ENCODE assay signal across 10 mouse cellular contexts in genomic region chr12:17727676-17728339, GRCm38 (mm10). TPM values are rescaled to one million over a fixed set of nuclear protein-coding genes. Genes with fewer than 3 reads are reported as not detected.
A peak's percentile ranks its signal among the peaks of the same experiment; 100 is the strongest.
DNase-seq lines count a peak whose midpoint lies in the region; ATAC-seq and TF ChIP-seq lines count a peak whose summit lies in the region.
"Had no signal": no experiment of that assay in that cellular context is flagged by ENCODE, and none has a peak within 500 bp of the region (broad histone marks: within the 10 kb centered on the region; RNA-seq: fewer than 3 reads in every experiment).

No protein-coding gene starts in this region.

- H3K27ac ChIP-seq in forebrain, embryonic 12.5 days = 0 out of 2 replicates have a peak overlapping the region, but pooled peaks have one; percentile 19
- H3K27ac ChIP-seq in forebrain, postnatal 0 days (ENCODE audit: low read depth, low read length) = no peak overlapping the region
- H3K27ac ChIP-seq in embryonic facial prominence, embryonic 14.5 days (replicated peaks; ENCODE audit: low read depth, low read length) = peak overlapping the region; percentile 67
- no peak overlapping the region for H3K27ac ChIP-seq in liver, embryonic 16.5 days (ENCODE audit: low read length)
- H3K27ac ChIP-seq: neural tube, embryonic 13.5 days had no signal

- H3K9ac ChIP-seq in forebrain, embryonic 12.5 days = no peak overlapping the region
- H3K9ac ChIP-seq in forebrain, postnatal 0 days = no peak overlapping the region
- peak overlapping the region; percentile 40; the same call in 1 of the 2 replicates for H3K9ac ChIP-seq in embryonic facial prominence, embryonic 14.5 days (ENCODE audit: low read depth, low read length)
- no peak overlapping the region for H3K9ac ChIP-seq in liver, embryonic 16.5 days (ENCODE audit: low read depth, low read length)
- H3K9ac ChIP-seq: neural tube, embryonic 13.5 days had no signal

- H3K27me3 ChIP-seq in forebrain, embryonic 12.5 days = no peaks in the 10 kb centered on the region
- no peaks in the 10 kb centered on the region for H3K27me3 ChIP-seq in forebrain, postnatal 0 days (ENCODE audit: insufficient read depth, low read length)
- H3K27me3 ChIP-seq in embryonic facial prominence, embryonic 14.5 days (replicated peaks; ENCODE audit: control insufficient read depth, insufficient read depth, low read length) = no peaks in the 10 kb centered on the region
- H3K27me3 ChIP-seq in liver, embryonic 16.5 days (ENCODE audit: control insufficient read depth, insufficient read depth, low read depth, low read length) = no peaks in the 10 kb centered on the region
- H3K27me3 ChIP-seq: neural tube, embryonic 13.5 days had no signal

- H3K36me3 ChIP-seq in forebrain, embryonic 12.5 days (replicated peaks) = no peaks in the 10 kb centered on the region
- H3K36me3 ChIP-seq in forebrain, postnatal 0 days (ENCODE audit: insufficient read depth) = no peaks in the 10 kb centered on the region
- H3K36me3 ChIP-seq in embryonic facial prominence, embryonic 14.5 days (ENCODE audit: control insufficient read depth, insufficient read depth, low read length) = no peaks in the 10 kb centered on the region
- H3K36me3 ChIP-seq in liver, embryonic 16.5 days (ENCODE audit: control insufficient read depth, insufficient read depth) = no peaks in the 10 kb centered on the region
- H3K36me3 ChIP-seq: neural tube, embryonic 13.5 days had no signal

- no peak for ATAC-seq in forebrain, embryonic 12.5 days (ENCODE audit: low FRiP score)
- no peak for ATAC-seq in forebrain, postnatal 0 days
- peak; percentile 22; the same call in 1 of the 2 replicates for ATAC-seq in embryonic facial prominence, embryonic 14.5 days (ENCODE audit: low read depth)
- ATAC-seq in liver, embryonic 16.5 days (ENCODE audit: low read depth) = peak; percentile 56

- no peaks in the 10 kb centered on the region for H3K9me3 ChIP-seq in forebrain, embryonic 12.5 days
- H3K9me3 ChIP-seq in forebrain, postnatal 0 days (ENCODE audit: low read length) = no peaks in the 10 kb centered on the region
- no peaks in the 10 kb centered on the region for H3K9me3 ChIP-seq in embryonic facial prominence, embryonic 14.5 days (ENCODE audit: control insufficient read depth, low read length)
- no peaks in the 10 kb centered on the region for H3K9me3 ChIP-seq in liver, embryonic 16.5 days (replicated peaks; ENCODE audit: control insufficient read depth, low read length)
- H3K9me3 ChIP-seq: neural tube, embryonic 13.5 days had no signal

- intact Hi-C loops in left cerebral cortex, postnatal 36 days (cut with DNase I) = no loop called here
- intact Hi-C loops in left cerebral cortex, postnatal 14 days (cut with DNase I) = no loop called here

- H3K4me1 ChIP-seq in forebrain, embryonic 12.5 days = peaks cover 36% of the 10 kb centered on the region
- H3K4me1 ChIP-seq in forebrain, postnatal 0 days (ENCODE audit: insufficient read depth) = peaks cover 11% of the 10 kb centered on the region; the same call in 1 of the 2 replicates
- peaks cover 61% of the 10 kb centered on the region for H3K4me1 ChIP-seq in embryonic facial prominence, embryonic 14.5 days (ENCODE audit: control insufficient read depth, insufficient read depth, low read length)
- H3K4me1 ChIP-seq in liver, embryonic 16.5 days (ENCODE audit: control insufficient read depth, low read depth, low read length) = peaks cover 45% of the 10 kb centered on the region

- no peak overlapping the region for H3K4me3 ChIP-seq in forebrain, embryonic 12.5 days (replicated peaks)
- H3K4me3 ChIP-seq in forebrain, postnatal 0 days (ENCODE audit: low read depth, low read length) = no peak overlapping the region
- H3K4me3 ChIP-seq in embryonic facial prominence, embryonic 14.5 days (ENCODE audit: low read depth, low read length) = no peak overlapping the region
- H3K4me3 ChIP-seq in liver, embryonic 16.5 days (ENCODE audit: low read depth, low read length) = no peak overlapping the region
- H3K4me3 ChIP-seq: erythroblast, embryonic 14.5 days; neural tube, embryonic 13.5 days had no signal

- DNase-seq in forebrain, postnatal 0 days = no peak
- peak; percentile 77 for DNase-seq in embryonic facial prominence, embryonic 14.5 days (ENCODE audit: low spot score)
- peak; percentile 59 for DNase-seq in heart, postnatal 4 days
- DNase-seq in thymus, postnatal 10 days (ENCODE audit: low spot score in 2 of 2) = peak; percentile 78 to 81
- no peak for DNase-seq in left cerebral cortex, postnatal 36 days (ENCODE audit: low spot score in 2 of 2)
- no peak for DNase-seq in left cerebral cortex, postnatal 14 days (ENCODE audit: low spot score in 2 of 2)

- no peak overlapping the region for H3K4me2 ChIP-seq in forebrain, embryonic 12.5 days
- no peak overlapping the region for H3K4me2 ChIP-seq in forebrain, postnatal 0 days (ENCODE audit: low read depth)
- H3K4me2 ChIP-seq in embryonic facial prominence, embryonic 14.5 days (ENCODE audit: low read depth, low read length) = peak overlapping the region; percentile 37; the same call in 1 of the 2 replicates
- H3K4me2 ChIP-seq in liver, embryonic 16.5 days (ENCODE audit: low read depth, low read length) = no peak overlapping the region
- H3K4me2 ChIP-seq: neural tube, embryonic 13.5 days had no signal

- no peak for TF ChIP-seq CTCF in forebrain, postnatal 0 days (IDR thresholded peaks at IDR 0.05; ENCODE audit: low read depth)

- WGBS in forebrain, embryonic 12.5 days = 79% methylated on average over 13 of the region's 13 CpGs
- 63% methylated on average over 13 of the region's 13 CpGs for WGBS in forebrain, postnatal 0 days
- WGBS in embryonic facial prominence, embryonic 14.5 days = 32% methylated on average over 13 of the region's 13 CpGs
- 37% methylated on average over 13 of the region's 13 CpGs for WGBS in liver, embryonic 16.5 days (ENCODE audit: insufficient replicate concordance)

RNA-seq across cellular contexts. Expression of gene Hpcal1, which starts 37.2 kb away (rescaled TPM):
- 36.6 and 41.3 TPM in 2 replicates for polyA plus RNA-seq in forebrain, embryonic 12.5 days (2016; fragmentation: Nextera tagmentation; extraction: Ambion mirVana)
- total RNA-seq in forebrain, postnatal 0 days (2014; rRNA removed) = 27.7 and 46.9 TPM in 2 replicates
- 47.1 and 76.7 TPM in 2 replicates for polyA plus RNA-seq in forebrain, postnatal 0 days (2015; fragmentation: Nextera tagmentation; extraction: Ambion mirVana)
- 57.1 and 57.7 TPM in 2 replicates for polyA plus RNA-seq in embryonic facial prominence, embryonic 14.5 days (2014; fragmentation: Nextera tagmentation; extraction: Ambion mirVana)
- 10 to 100 TPM; 17.9 to 19.8 TPM for total RNA-seq in heart, postnatal 4 days (2021)
- 22.2 and 23.6 TPM in 2 replicates for polyA plus RNA-seq in liver, embryonic 16.5 days (2015; fragmentation: Nextera tagmentation; extraction: Ambion mirVana)
- 10 to 100 TPM; 82.6 to 94.5 TPM for total RNA-seq in left cerebral cortex, postnatal 36 days (2021)
- total RNA-seq in left cerebral cortex, postnatal 14 days (2021) = 10 to 100 TPM; 53.6 to 82.5 TPM

Comparison
In these comparisons a context has a peak if more than half of its experiments do, and no peak if none do; other contexts are left out.
1. H3K27ac ChIP-seq: peak in forebrain, embryonic 12.5 days (single experiment) and embryonic facial prominence, embryonic 14.5 days (single experiment); none in forebrain, postnatal 0 days (single experiment) and liver, embryonic 16.5 days (single experiment).
2. ATAC-seq: peak in embryonic facial prominence, embryonic 14.5 days (single experiment) and liver, embryonic 16.5 days (single experiment); none in forebrain, embryonic 12.5 days (single experiment) and forebrain, postnatal 0 days (single experiment).
3. DNase-seq: peak in embryonic facial prominence, embryonic 14.5 days (single experiment), heart, postnatal 4 days (single experiment) and thymus, postnatal 10 days (2 of 2); none in forebrain, postnatal 0 days (single experiment), left cerebral cortex, postnatal 36 days (0 of 2) and left cerebral cortex, postnatal 14 days (0 of 2).